Mouse (Mus musculus) hindbrain, embryonic 16.5 days (tissue): Measurements from ENCODE around the gene Xlr5a. TPM values are rescaled to one million over a fixed set of nuclear protein-coding genes. Genes with fewer than 3 reads are reported as not detected.
"Not testable (repeated sequence)": the region's sequence is repeated elsewhere in the genome, so short reads cannot be mapped to it uniquely, and the experiment has no call there.

Experiments used
- ATAC-seq: fragments of 200-750 bp; cut with Nextera tagmentation; 2 replicates; pipeline ENCODE4 v1.8.0; 2017; ENCODE audit warnings: moderate TSS enrichment, moderate library complexity
- H3K27ac ChIP-seq: fragments of 300-500 bp; sonication (generic); 2 replicates; pipeline ENCODE4 v1.5.1; 2014; ENCODE audit warnings: low read depth, mild to moderate bottlenecking, control low read depth, low read length, moderate library complexity
- H3K27me3 ChIP-seq: fragments of 300-500 bp; sonication (generic); replicated peaks from 2 replicates; pipeline ENCODE4 v1.6.1; 2014; ENCODE audit warnings: low read length; ENCODE audit not compliant: control insufficient read depth, insufficient read depth
- H3K36me3 ChIP-seq: fragments of 300-500 bp; sonication (generic); 2 replicates; pipeline ENCODE4 v1.6.1; 2014; ENCODE audit warnings: mild to moderate bottlenecking, low read length, moderate library complexity, mixed read lengths; ENCODE audit not compliant: control insufficient read depth, insufficient read depth
- H3K4me1 ChIP-seq: fragments of 300-500 bp; sonication (generic); 2 replicates; pipeline ENCODE4 v1.6.1; 2014; ENCODE audit warnings: low read depth, low read length; ENCODE audit not compliant: control insufficient read depth, insufficient read depth
- H3K4me2 ChIP-seq: fragments of 300-500 bp; sonication (generic); 2 replicates; pipeline ENCODE4 v1.6.1; 2014; ENCODE audit warnings: mild to moderate bottlenecking, low read length, control low read depth, moderate library complexity
- H3K4me3 ChIP-seq: fragments of 300-500 bp; sonication (generic); 2 replicates; pipeline ENCODE4 v1.5.1; 2014; ENCODE audit warnings: mild to moderate bottlenecking, low read length, control low read depth, moderate library complexity
- H3K9ac ChIP-seq: fragments of 300-500 bp; sonication (generic); 2 replicates; pipeline ENCODE4 v1.6.1; 2014; ENCODE audit warnings: low read depth, mild to moderate bottlenecking, control low read depth, low read length, moderate library complexity
- H3K9me3 ChIP-seq: fragments of 300-500 bp; sonication (generic); 2 replicates; pipeline ENCODE4 v1.6.1; 2014; ENCODE audit warnings: mild to moderate bottlenecking, low read length, moderate library complexity; ENCODE audit not compliant: control insufficient read depth
- WGBS: fragments of 180-500 bp; shearing (Covaris S2); extraction: QIAGEN DNeasy Blood & Tissue Kit; methylation state at CpG from one replicate; pipeline ENCODE4 v1.1.7; 2014; 5-methylcytosine and 5-hydroxymethylcytosine counted together
- polyA plus RNA-seq: library from polyadenylated mRNA; unstranded; fragments of >200 nt; fragmentation: Nextera tagmentation; extraction: Ambion mirVana; gene quantifications from 2 replicates; pipeline ENCODE4 v1.2.1, GENCODE M21; 2015

The Xlr5a gene
- polyA plus RNA-seq, 1 experiment from 2014 or later = not detected

GRCm38 (mm10) chrX:73265270-73265669 lies 27.5 kb downstream of the Xlr5a start, which contains the start of gene Xlr3c:
Gene Xlr3c, minus strand, starts transcription at chrX:73265390.
- H3K9me3 ChIP-seq, H3K4me1 ChIP-seq, H3K36me3 ChIP-seq, H3K4me3 ChIP-seq, H3K9ac ChIP-seq, ATAC-seq, H3K27me3 ChIP-seq, H3K4me2 ChIP-seq, H3K27ac ChIP-seq: not testable (repeated sequence)
- WGBS = 91% methylated on average over 14 of the region's 14 CpGs

GRCm38 (mm10) chrX:73262428-73262827 lies 30.3 kb downstream of the Xlr5a start:
- not testable (repeated sequence) for H3K4me3 ChIP-seq, ATAC-seq, H3K27me3 ChIP-seq, H3K27ac ChIP-seq, H3K9me3 ChIP-seq, H3K4me2 ChIP-seq, H3K36me3 ChIP-seq, H3K9ac ChIP-seq, H3K4me1 ChIP-seq
- 87% methylated on average over 2 of the region's 2 CpGs for WGBS

- not testable (repeated sequence) for H3K36me3 ChIP-seq, H3K4me2 ChIP-seq, H3K9me3 ChIP-seq, H3K4me1 ChIP-seq, H3K9ac ChIP-seq, H3K27ac ChIP-seq, H3K27me3 ChIP-seq, H3K4me3 ChIP-seq, ATAC-seq
- 88% methylated on average over 13 of the region's 14 CpGs for WGBS
These were observed 49.9 kb downstream of the Xlr5a start, which contains the start of gene Xlr4c for GRCm38 (mm10) chrX:73242821-73243325. Gene Xlr4c, minus strand, starts transcription at chrX:73243130.

- ATAC-seq = no peak
- H3K4me3 ChIP-seq = peak overlapping the region; percentile 63
- no peaks in the 10 kb centered on the region for H3K36me3 ChIP-seq
- H3K27ac ChIP-seq = peak overlapping the region; percentile 94
- H3K4me2 ChIP-seq = peak overlapping the region; percentile 58
- 19% methylated on average over 3 of the region's 3 CpGs for WGBS
- peak overlapping the region; percentile 81 for H3K9ac ChIP-seq
- H3K4me1 ChIP-seq = no peaks in the 10 kb centered on the region
- no peaks in the 10 kb centered on the region for H3K27me3 ChIP-seq
- no peaks in the 10 kb centered on the region for H3K9me3 ChIP-seq
These were observed 63.5 kb downstream of the Xlr5a start for GRCm38 (mm10) chrX:73229288-73229687.

- WGBS = 21% methylated on average over 35 of the region's 51 CpGs
- ATAC-seq = peak; percentile 76
- no peaks in the 10 kb centered on the region for H3K9me3 ChIP-seq
These were observed 64.1 kb downstream of the Xlr5a start for GRCm38 (mm10) chrX:73228606-73229214.

GRCm38 (mm10) chrX:73227914-73228605 lies 64.7 kb downstream of the Xlr5a start, which contains the start of gene F8a:
Gene F8a, plus strand, starts transcription at chrX:73228291.
- Histone ChIP-seq H3K27me3 (no peaks in the 10 kb centered on the region), H3K4me1 (no peaks in the 10 kb centered on the region), H3K36me3 (no peaks in the 10 kb centered on the region), H3K27ac (peak within 1 kb of the TSS; percentile 94), H3K9me3 (no peaks in the 10 kb centered on the region), H3K9ac (peak within 1 kb of the TSS; percentile 81), H3K4me2 (peak within 1 kb of the TSS; percentile 58), H3K4me3 (peak within 1 kb of the TSS; percentile 63)
- peak; percentile 98 for ATAC-seq
- 11% methylated on average over 32 of the region's 39 CpGs for WGBS

More at GRCm38 (mm10) chrX:73228606-73229214, 64.1 kb downstream of the Xlr5a start:
- H3K27me3 ChIP-seq = no peaks in the 10 kb centered on the region
- no peaks in the 10 kb centered on the region for H3K36me3 ChIP-seq
- no peaks in the 10 kb centered on the region for H3K4me1 ChIP-seq
- peak overlapping the region; percentile 94 for H3K27ac ChIP-seq
- peak overlapping the region; percentile 63 for H3K4me3 ChIP-seq
- H3K9ac ChIP-seq = peak overlapping the region; percentile 81
- peak overlapping the region; percentile 58 for H3K4me2 ChIP-seq

GRCm38 (mm10) chrX:73225365-73225764 lies 67.4 kb downstream of the Xlr5a start:
- no peak overlapping the region for H3K4me3 ChIP-seq
- no peak overlapping the region for H3K9ac ChIP-seq
- H3K9me3 ChIP-seq = no peaks in the 10 kb centered on the region
- H3K4me2 ChIP-seq = no peak overlapping the region
- WGBS = 44% methylated on average over 1 of the region's 1 CpGs
- no peaks in the 10 kb centered on the region for H3K27me3 ChIP-seq
- no peak overlapping the region for H3K27ac ChIP-seq
- ATAC-seq = no peak
- no peaks in the 10 kb centered on the region for H3K4me1 ChIP-seq
- H3K36me3 ChIP-seq = no peaks in the 10 kb centered on the region

- not testable (repeated sequence) for H3K9me3 ChIP-seq, H3K4me3 ChIP-seq, H3K4me1 ChIP-seq, ATAC-seq, H3K36me3 ChIP-seq, H3K27me3 ChIP-seq, H3K4me2 ChIP-seq, H3K9ac ChIP-seq, H3K27ac ChIP-seq
- WGBS = 83% methylated on average over 11 of the region's 19 CpGs
These were observed 78.8 kb downstream of the Xlr5a start, which contains the start of gene Xlr4b for GRCm38 (mm10) chrX:73213819-73214564. Gene Xlr4b, plus strand, starts transcription at chrX:73214333.

GRCm38 (mm10) chrX:73191934-73192333 lies 100.8 kb downstream of the Xlr5a start, which contains the start of gene Xlr3b:
Gene Xlr3b, plus strand, starts transcription at chrX:73192207.
- not testable (repeated sequence) for H3K27ac ChIP-seq, H3K4me2 ChIP-seq, H3K36me3 ChIP-seq, H3K9ac ChIP-seq, H3K9me3 ChIP-seq, H3K4me1 ChIP-seq, H3K4me3 ChIP-seq, H3K27me3 ChIP-seq
- ATAC-seq = peak; percentile 64
- WGBS = 89% methylated on average over 12 of the region's 12 CpGs
